Mouse (Mus musculus): ENCODE measurements at regions not wholly inside any gene's neighbourhood (a gene's known extent, or its start where the extent isn't known, plus 50 kb on each side); places are given as distances from the start of the nearest gene placed in this dataset.

DNA sequence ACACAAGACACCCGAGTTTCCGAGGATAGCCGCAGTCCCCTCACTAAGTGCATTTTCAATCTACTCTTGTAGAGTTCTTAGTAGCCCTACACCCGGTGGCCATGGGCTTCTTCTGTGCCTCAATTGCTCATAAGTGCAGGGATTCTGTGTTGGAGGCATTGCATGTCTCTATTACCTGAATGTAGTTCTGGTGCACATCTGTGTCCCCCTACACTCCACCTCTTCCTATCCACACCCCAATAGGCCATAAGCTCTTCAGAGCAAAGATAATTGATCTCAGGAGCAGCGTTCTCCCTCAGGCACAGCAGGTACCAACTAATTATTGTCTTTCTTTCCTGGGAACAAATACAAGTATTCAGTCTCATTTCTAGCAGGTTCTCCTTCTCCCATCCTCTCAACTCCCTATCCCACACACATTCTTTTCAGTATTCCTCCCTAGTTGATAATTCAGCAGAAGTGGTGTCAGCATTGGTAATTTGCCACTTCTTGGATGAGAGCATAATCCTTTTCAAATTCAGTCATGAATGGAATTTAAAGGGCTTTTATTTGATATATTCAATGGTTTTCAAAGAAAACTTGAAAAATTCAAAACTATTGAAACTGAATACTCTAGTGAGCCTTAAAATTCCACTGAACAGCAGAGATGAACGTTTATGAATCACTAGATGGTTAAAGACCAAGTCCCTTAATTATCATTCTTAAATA, 108.7 kb upstream of the Cp start:
- TF ChIP-seq MYOD1 (IDR thresholded peaks at IDR 0.05; ENCODE audit: control insufficient read depth, insufficient read length, low read depth) (no peak), CTCF (IDR thresholded peaks at IDR 0.05; ENCODE audit: control insufficient read depth, insufficient read depth, insufficient read length) (no peak), MYOG (IDR thresholded peaks at IDR 0.05; ENCODE audit: control insufficient read depth, extremely low read depth, insufficient read length) (no peak)
